Mouse (Mus musculus) midbrain, embryonic 10.5 days (tissue): ENCODE data around the gene Apopt1. TPM values are rescaled to one million over a fixed set of nuclear protein-coding genes. Genes with fewer than 3 reads are reported as not detected.

Source experiments
- DNase-seq: peaks from one replicate; pipeline ENCODE4 v3.0.0-alpha.2; 2017; ENCODE audit warnings: low spot score
- H3K27ac ChIP-seq: fragments of 300-500 bp; sonication (generic); replicated peaks from 2 replicates; pipeline ENCODE4 v1.5.1; 2016; ENCODE audit warnings: mild to moderate bottlenecking
- H3K27me3 ChIP-seq: fragments of 300-500 bp; sonication (generic); 2 replicates; pipeline ENCODE4 v1.6.1; 2016; ENCODE audit warnings: low read depth, mild to moderate bottlenecking; ENCODE audit not compliant: poor library complexity, severe bottlenecking
- H3K36me3 ChIP-seq: fragments of 300-500 bp; sonication (generic); 2 replicates; pipeline ENCODE4 v1.6.1; 2016; ENCODE audit warnings: mild to moderate bottlenecking, moderate library complexity
- H3K4me1 ChIP-seq: fragments of 300-500 bp; sonication (generic); 2 replicates; pipeline ENCODE4 v1.6.1; 2016
- H3K4me3 ChIP-seq: fragments of 300-500 bp; sonication (generic); 2 replicates; pipeline ENCODE4 v1.5.1; 2016; ENCODE audit warnings: mild to moderate bottlenecking, moderate library complexity
- H3K9me3 ChIP-seq: fragments of 300-500 bp; sonication (generic); replicated peaks from 2 replicates; pipeline ENCODE4 v1.6.1; 2016; ENCODE audit warnings: mild to moderate bottlenecking
- WGBS: fragments of 180-500 bp; shearing (Covaris S2); methylation state at CpG from one replicate; pipeline ENCODE4 v1.1.7; 2016; 5-methylcytosine and 5-hydroxymethylcytosine counted together
- polyA plus RNA-seq: library from polyadenylated mRNA; unstranded; fragments of >200 nt; fragmentation: Nextera tagmentation; extraction: Ambion mirVana; gene quantifications from 2 replicates; pipeline ENCODE4 v1.2.1, GENCODE M21; 2016

Gene Apopt1
- polyA plus RNA-seq, 1 experiment from 2014 or later: 59.8 TPM

DNA sequence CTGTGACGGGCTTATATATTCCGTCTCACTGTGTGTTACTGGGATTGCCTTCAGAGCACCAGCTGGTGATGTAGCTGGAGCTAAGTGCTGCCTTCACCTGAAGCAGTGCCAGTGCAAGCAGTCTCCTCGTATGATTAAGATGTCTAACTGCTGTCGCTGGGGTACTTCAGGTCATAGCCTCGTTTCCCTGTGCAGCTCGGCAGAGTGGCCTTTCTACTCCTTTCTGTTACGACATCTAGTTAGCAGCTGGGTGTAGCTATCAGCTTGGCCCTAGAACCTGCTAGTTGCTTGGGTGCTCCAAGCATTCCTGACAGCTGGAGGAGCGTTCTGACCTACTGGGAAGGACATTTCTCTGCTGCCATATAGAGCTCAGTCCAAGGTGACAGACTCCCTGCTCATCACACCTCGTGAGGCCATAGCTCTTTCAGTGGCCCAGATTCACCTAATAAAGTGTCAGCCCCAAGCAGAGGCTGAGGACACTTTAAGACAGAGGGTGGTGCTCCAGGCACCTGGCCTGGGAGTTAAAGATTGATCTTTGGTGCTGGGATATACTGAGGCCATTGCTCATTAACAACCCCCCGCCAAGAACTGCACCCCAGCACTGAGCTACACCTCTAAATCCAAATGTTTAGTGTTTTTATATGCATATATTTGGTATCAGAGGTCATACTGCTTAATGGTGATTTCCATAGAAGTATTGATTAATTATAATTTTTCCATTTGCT, 87.6 kb downstream of the Apopt1 start:
- Histone ChIP-seq H3K9me3 (no peaks in the 10 kb centered on the region), H3K4me3 (no peak overlapping the region), H3K4me1 (no peaks in the 10 kb centered on the region), H3K36me3 (peaks cover 98% of the 10 kb centered on the region), H3K27me3 (no peaks in the 10 kb centered on the region), H3K27ac (no peak overlapping the region)
- WGBS: 91% methylated on average over 10 of the region's 10 CpGs
- DNase-seq: no peak

- H3K27me3 ChIP-seq: no peaks in the 10 kb centered on the region
- H3K4me3 ChIP-seq: no peak overlapping the region
- peaks cover 98% of the 10 kb centered on the region for H3K36me3 ChIP-seq
- no peak overlapping the region for H3K27ac ChIP-seq
- DNase-seq: no peak
- WGBS: 92% methylated on average over 5 of the region's 5 CpGs
- H3K4me1 ChIP-seq: no peaks in the 10 kb centered on the region
- no peaks in the 10 kb centered on the region for H3K9me3 ChIP-seq
These were observed 90.5 kb downstream of the Apopt1 start for GRCm38 (mm10) chr12:111803538-111803937.

Other genes with a start within 250 kb of the Apopt1 start
- gene Gm266, start 227.4 kb upstream of the Apopt1 start, polyA plus RNA-seq: 7.8 and 10.4 TPM in 2 replicates
- 713 and 786 TPM in 2 replicates for gene Eif5, start 175.2 kb upstream of the Apopt1 start, polyA plus RNA-seq
- 44.2 and 47.4 TPM in 2 replicates for gene Mark3, start 138.7 kb upstream of the Apopt1 start, polyA plus RNA-seq
- 2,837 and 3,349 TPM in 2 replicates for gene Ckb, start 40.9 kb upstream of the Apopt1 start, polyA plus RNA-seq
- 18.4 and 18.7 TPM in 2 replicates for gene Trmt61a, start 35.2 kb upstream of the Apopt1 start, polyA plus RNA-seq
- gene Bag5, start within 50 bp of the Apopt1 start, polyA plus RNA-seq: 57.2 and 62.0 TPM in 2 replicates
- gene Klc1, start 45.6 kb downstream of the Apopt1 start, polyA plus RNA-seq: 189 and 265 TPM in 2 replicates
- gene Xrcc3, start 100.6 kb downstream of the Apopt1 start, polyA plus RNA-seq: 16.7 and 18.2 TPM in 2 replicates
- 75.3 and 79.2 TPM in 2 replicates for gene Zfyve21, start 100.9 kb downstream of the Apopt1 start, polyA plus RNA-seq
- 3.5 and 4.9 TPM in 2 replicates for gene Ppp1r13b, start 194.8 kb downstream of the Apopt1 start, polyA plus RNA-seq